Mouse (Mus musculus) embryonic facial prominence, embryonic 14.5 days (tissue): Measurements from ENCODE around the gene Glb1l3. TPM values are rescaled to one million over a fixed set of nuclear protein-coding genes. Genes with fewer than 3 reads are reported as not detected.

Experiments
- polyA plus RNA-seq: library from polyadenylated mRNA; unstranded; fragments of >200 nt; fragmentation: Nextera tagmentation; extraction: Ambion mirVana; gene quantifications from 2 replicates; pipeline ENCODE4 v1.2.1, GENCODE M21; 2014

Gene Glb1l3
- polyA plus RNA-seq, 1 experiment from 2014 or later, result not detected

Other genes starting within 250 kb of the Glb1l3 start
- 1.4 and 1.8 TPM in 2 replicates for gene B3gat1, start 127.2 kb downstream of the Glb1l3 start, polyA plus RNA-seq
- 4.6 and 5.6 TPM in 2 replicates for gene Glb1l2, start 54.4 kb downstream of the Glb1l3 start, polyA plus RNA-seq
- gene Gm1110, start 62.2 kb upstream of the Glb1l3 start, polyA plus RNA-seq, result 0.16 TPM in 1 of 2 replicates, not detected in the other
- gene Acad8, start 138.7 kb upstream of the Glb1l3 start, polyA plus RNA-seq, result 43.6 and 44.7 TPM in 2 replicates
- 115 and 128 TPM in 2 replicates for gene Thyn1, start 138.8 kb upstream of the Glb1l3 start, polyA plus RNA-seq
- gene Vps26b, start 169.2 kb upstream of the Glb1l3 start, polyA plus RNA-seq, result 41.8 and 43.0 TPM in 2 replicates
- gene Ncapd3, start 169.3 kb upstream of the Glb1l3 start, polyA plus RNA-seq, result 29.0 and 29.4 TPM in 2 replicates